Mouse (Mus musculus): ENCODE data around the gene Fndc8. TPM values are rescaled to one million over a fixed set of nuclear protein-coding genes. Genes with fewer than 3 reads are reported as not detected.

The Fndc8 gene
- total and polyA plus RNA-seq, 3 experiments = 0.08 to 0.36 TPM; not detected in 1

- TF ChIP-seq PAX5 (IDR thresholded peaks at IDR 0.05; ENCODE audit: low read length) = no peak
- peak; percentile 91 for TF ChIP-seq ZNF384 (IDR thresholded peaks at IDR 0.05; ENCODE audit: low read depth, low read length)
- dilution Hi-C loops (cut with MboI; ENCODE audit: extremely low pct_ligation_motif_present, extremely low pct_unique_long_range_greater_than_20kb, low sequenced_read_pairs) (no loop called here), in situ Hi-C loops (cut with MboI; ENCODE audit: low pct_ligation_motif_present, low pct_unique_long_range_greater_than_20kb, low sequenced_read_pairs) (no loop called here)
- H3K9ac ChIP-seq (ENCODE audit: insufficient read depth, low read depth) = peak overlapping the region; percentile 74
- no peaks in the 10 kb centered on the region for H3K27me3 ChIP-seq (replicated peaks)
- peak overlapping the region in 2 of 3 experiments; percentile 14 to 51 for H3K4me3 ChIP-seq (replicated peaks in 1 of 3; ENCODE audit: low read depth in 2 of 3, low read length in 2 of 3, poor library complexity in 1 of 3)
- peak overlapping the region; percentile 97 for H3K4me2 ChIP-seq (ENCODE audit: insufficient read depth, low read depth, poor library complexity, severe bottlenecking)
- DNase-seq (ENCODE audit: extremely low read depth) = no peak
- H3K27ac ChIP-seq (ENCODE audit: insufficient read depth, low read depth) = no peak overlapping the region
- peaks cover 2 to 10% of the 10 kb centered on the region in 2 experiments; a peak in 1 of 4 replicates for H3K4me1 ChIP-seq (ENCODE audit: control insufficient read depth in 1 of 2, insufficient read depth in 2 of 2)
- H3K79me2 ChIP-seq (replicated peaks; ENCODE audit: control insufficient read depth, extremely low read depth, insufficient read depth, poor library complexity, severe bottlenecking) = peaks cover 30% of the 10 kb centered on the region
- peaks cover 0 to 2% of the 10 kb centered on the region in 2 experiments for H3K36me3 ChIP-seq (replicated peaks in 1 of 2; ENCODE audit: control insufficient read depth in 1 of 2, insufficient read depth in 1 of 2, low read length in 1 of 2)
- H3K9me3 ChIP-seq (replicated peaks; ENCODE audit: low read length) = peaks cover 15% of the 10 kb centered on the region
Observed at GRCm38 (mm10) chr11:82866850-82867564, 24.9 kb upstream of the Fndc8 start.

DNA sequence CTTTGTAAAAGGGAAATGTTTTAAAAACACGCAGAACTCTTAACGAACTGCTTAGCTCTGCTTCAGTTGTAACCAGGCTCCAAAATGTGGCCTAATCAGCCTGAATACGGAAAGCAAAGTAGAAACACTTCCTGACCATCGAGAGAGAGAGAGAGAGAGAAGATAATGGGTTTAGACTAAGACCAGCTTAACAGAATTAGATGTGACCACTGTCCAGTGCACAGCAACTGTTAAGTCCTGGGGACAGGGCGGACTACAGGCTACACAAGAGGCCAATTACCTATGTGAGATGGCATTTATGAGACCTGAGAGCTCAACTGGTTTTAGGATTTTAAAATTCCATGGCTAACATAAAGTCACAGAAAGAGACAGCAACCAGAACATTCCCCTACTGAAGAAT, 24.0 kb upstream of the Fndc8 start:
- Histone ChIP-seq H3K4me1 (ENCODE audit: control insufficient read depth in 1 of 2, insufficient read depth in 2 of 2) (peaks cover 2 to 10% of the 10 kb centered on the region in 2 experiments; a peak in 1 of 4 replicates), H3K36me3 (replicated peaks in 1 of 2; ENCODE audit: control insufficient read depth in 1 of 2, insufficient read depth in 1 of 2, low read length in 1 of 2) (peaks cover 0 to 2% of the 10 kb centered on the region in 2 experiments), H3K9me3 (replicated peaks; ENCODE audit: low read length) (peaks cover 15% of the 10 kb centered on the region), H3K79me2 (replicated peaks; ENCODE audit: control insufficient read depth, extremely low read depth, insufficient read depth, poor library complexity, severe bottlenecking) (peaks cover 30% of the 10 kb centered on the region), H3K4me3 (replicated peaks in 1 of 3; ENCODE audit: low read depth in 2 of 3, low read length in 2 of 3, poor library complexity in 1 of 3) (no peak overlapping the region), H3K4me2 (ENCODE audit: insufficient read depth, low read depth, poor library complexity, severe bottlenecking) (peak overlapping the region; percentile 97), H3K9ac (ENCODE audit: insufficient read depth, low read depth) (peak overlapping the region; percentile 17; the same call in 1 of the 2 replicates), H3K27me3 (replicated peaks) (no peaks in the 10 kb centered on the region), H3K27ac (ENCODE audit: insufficient read depth, low read depth) (peak overlapping the region; percentile 6; the same call in 1 of the 2 replicates)
- TF ChIP-seq NELFE (IDR thresholded peaks at IDR 0.05; ENCODE audit: low read depth, low read length) (no peak), SIN3A (IDR thresholded peaks at IDR 0.05; ENCODE audit: low read length) (0 out of 2 replicates have a peak, but pooled peaks have one; percentile 34)
- in situ Hi-C loops (cut with MboI; ENCODE audit: low pct_ligation_motif_present, low pct_unique_long_range_greater_than_20kb, low sequenced_read_pairs) = no loop called here
- dilution Hi-C loops (cut with MboI; ENCODE audit: extremely low pct_ligation_motif_present, extremely low pct_unique_long_range_greater_than_20kb, low sequenced_read_pairs) = no loop called here
- DNase-seq (ENCODE audit: extremely low read depth) = no peak

- Histone ChIP-seq H3K9ac (ENCODE audit: insufficient read depth, low read depth) (peak overlapping the region; percentile 23), H3K4me2 (ENCODE audit: insufficient read depth, low read depth, poor library complexity, severe bottlenecking) (peak overlapping the region; percentile 51), H3K79me2 (replicated peaks; ENCODE audit: control insufficient read depth, extremely low read depth, insufficient read depth, poor library complexity, severe bottlenecking) (peaks cover 30% of the 10 kb centered on the region), H3K27ac (ENCODE audit: insufficient read depth, low read depth) (peak overlapping the region; percentile 37; the same call in 1 of the 2 replicates), H3K36me3 (replicated peaks in 1 of 2; ENCODE audit: control insufficient read depth in 1 of 2, insufficient read depth in 1 of 2, low read length in 1 of 2) (peaks cover 0 to 2% of the 10 kb centered on the region in 2 experiments), H3K4me1 (ENCODE audit: control insufficient read depth in 1 of 2, insufficient read depth in 2 of 2) (peaks cover 0 to 10% of the 10 kb centered on the region in 2 experiments; a peak in 1 of 4 replicates), H3K9me3 (replicated peaks; ENCODE audit: low read length) (peaks cover 17% of the 10 kb centered on the region), H3K27me3 (replicated peaks) (no peaks in the 10 kb centered on the region), H3K4me3 (replicated peaks in 1 of 3; ENCODE audit: low read depth in 2 of 3, low read length in 2 of 3, poor library complexity in 1 of 3) (peak overlapping the region in 2 of 3 experiments; percentile 63 to 83)
- no peak for DNase-seq (ENCODE audit: extremely low read depth)
- dilution Hi-C loops (cut with MboI; ENCODE audit: extremely low pct_ligation_motif_present, extremely low pct_unique_long_range_greater_than_20kb, low sequenced_read_pairs) = no loop called here
- in situ Hi-C loops (cut with MboI; ENCODE audit: low pct_ligation_motif_present, low pct_unique_long_range_greater_than_20kb, low sequenced_read_pairs) = no loop called here
- no peak for TF ChIP-seq JUND (conservative IDR thresholded peaks at IDR 0.05; ENCODE audit: low read depth, low read length)
- TF ChIP-seq CHD2 (IDR thresholded peaks at IDR 0.05; ENCODE audit: low read length) = no peak
- 0 out of 2 replicates have a peak, but pooled peaks have one; percentile 11 for TF ChIP-seq MAZ (IDR thresholded peaks at IDR 0.05; ENCODE audit: low read depth, low read length)
- TF ChIP-seq E2F4 (IDR thresholded peaks at IDR 0.05; ENCODE audit: insufficient replicate concordance, low read depth, low read length) = no peak
- TF ChIP-seq EP300 (IDR thresholded peaks at IDR 0.05; ENCODE audit: low read length) = no peak
- TF ChIP-seq MAX (IDR thresholded peaks at IDR 0.05; ENCODE audit: low read length) = no peak
- TF ChIP-seq ETS1 (conservative IDR thresholded peaks at IDR 0.05; ENCODE audit: low read depth, low read length) = no peak
- no peak for TF ChIP-seq SIN3A (IDR thresholded peaks at IDR 0.05; ENCODE audit: low read length)
Observed at GRCm38 (mm10) chr11:82869506-82870172, 22.3 kb upstream of the Fndc8 start.

Measured in CH12.LX (cell line).